Mouse (Mus musculus): ENCODE measurements around the gene Urah.

Urah gene

GRCm38 (mm10) chr7:140877364-140877763 is 42.5 kb downstream of the Urah start:
- no peak for DNase-seq

GRCm38 (mm10) chr7:140879355-140879754 is 44.5 kb downstream of the Urah start:
- no peak for DNase-seq

GRCm38 (mm10) chr7:140880419-140880818 is 45.6 kb downstream of the Urah start:
- no peak for DNase-seq

GRCm38 (mm10) chr7:140880865-140881515 is 46.2 kb downstream of the Urah start:
- no peak for DNase-seq

DNA sequence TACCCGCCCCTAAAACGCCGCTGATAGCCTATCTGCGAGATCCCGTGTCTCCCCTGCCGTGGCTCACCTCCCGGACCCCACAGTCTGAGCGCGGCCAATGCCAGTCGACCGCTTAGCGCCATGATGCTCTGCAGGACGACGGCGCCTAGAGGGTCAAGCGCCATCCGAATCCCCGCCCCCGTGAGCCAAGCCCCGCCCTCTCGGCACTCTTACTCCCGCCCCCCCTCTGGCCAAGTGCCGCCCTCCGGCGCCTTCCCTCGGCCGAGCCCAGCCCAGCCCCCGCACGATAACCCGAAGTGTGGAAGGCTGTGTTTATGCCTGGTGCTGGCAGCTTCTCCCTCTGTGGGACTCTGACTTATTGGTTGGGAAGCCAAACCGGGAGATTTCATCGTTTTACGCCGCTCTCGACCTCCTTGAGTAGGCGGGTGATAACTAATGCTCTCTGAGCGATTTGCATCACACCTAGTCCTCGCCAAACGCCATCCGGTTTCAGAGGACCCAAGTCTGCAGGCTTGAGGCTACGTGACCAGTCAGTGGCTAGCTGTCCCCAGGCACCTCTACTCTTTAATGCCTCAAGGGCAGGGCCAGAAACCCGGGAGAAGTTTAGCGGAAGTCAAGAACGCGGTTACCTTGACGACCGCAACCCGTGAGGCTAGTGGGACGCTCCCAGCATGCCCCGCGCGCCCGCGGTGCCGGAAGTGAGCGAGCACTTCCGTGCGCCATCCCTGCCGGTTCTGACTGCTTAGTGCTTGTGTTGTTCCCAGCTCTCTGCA is 47.1 kb downstream of the Urah start, which contains the start of the genes Psmd13 and Sirt3:
Psmd13 (plus strand) TSS at position 273 of the 773 bp plus-strand sequence.
Sirt3 (minus strand) TSS at position 614 of the 773 bp plus-strand sequence.
- peak; percentile 96 for DNase-seq

- no peak for DNase-seq
Observed at GRCm38 (mm10) chr7:140882469-140882803, 47.6 kb downstream of the Urah start.

Measured in lung, postnatal 10 days (tissue).